Comparison of ENCODE assay signal across 20 mouse cellular contexts in the genomic region with DNA sequence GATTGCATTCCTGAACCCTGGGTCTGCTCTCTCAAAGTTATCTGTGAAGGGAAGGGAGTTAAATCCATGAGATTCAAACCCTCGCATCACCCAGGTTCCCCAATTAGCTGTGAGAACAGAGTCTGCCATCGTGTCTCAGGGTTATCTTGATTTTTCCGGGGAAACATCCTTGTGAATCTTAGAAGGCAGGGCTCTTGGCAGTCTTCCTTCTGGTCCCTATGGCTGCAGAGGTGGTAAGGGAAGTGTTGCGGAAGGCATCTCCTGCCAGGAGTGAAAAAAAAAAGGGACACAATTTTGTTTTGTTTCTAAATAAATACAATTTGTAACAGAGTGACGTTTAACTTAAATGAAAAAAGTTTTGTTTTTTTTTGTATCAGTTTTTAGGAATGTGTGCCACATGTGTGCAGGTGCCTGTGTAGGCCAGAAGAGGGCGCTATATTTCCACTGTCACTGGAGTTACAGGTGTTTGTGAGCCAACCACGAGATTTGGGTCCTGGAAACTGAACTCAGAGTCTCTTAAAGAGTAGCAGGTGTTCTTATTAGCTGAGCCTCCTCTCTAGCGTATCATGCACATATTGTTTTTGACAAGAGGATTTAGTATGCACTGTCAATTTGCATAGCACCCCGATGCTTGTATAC. TPM values are rescaled to one million over a fixed set of nuclear protein-coding genes. Genes with fewer than 3 reads are reported as not detected.
DNase-seq lines count a peak whose midpoint lies in the region; ATAC-seq and TF ChIP-seq lines count a peak whose summit lies in the region.
"Had no signal": no experiment of that assay in that cellular context is flagged by ENCODE, and none has a peak within 500 bp of the region (broad histone marks: within the 10 kb centered on the region; RNA-seq: fewer than 3 reads in every experiment).

No protein-coding gene starts in this region.

- no peak for TF ChIP-seq EP300 in liver, embryonic 14.5 days (IDR thresholded peaks at IDR 0.05; ENCODE audit: low read depth)

- H3K36me3 ChIP-seq in liver, embryonic 14.5 days (replicated peaks; ENCODE audit: control insufficient read depth, insufficient read depth, low read depth), result no peaks in the 10 kb centered on the region
- H3K36me3 ChIP-seq in liver, embryonic 12.5 days, result no peaks in the 10 kb centered on the region
- H3K36me3 ChIP-seq: embryonic facial prominence, embryonic 12.5 days; G1E; heart, embryonic 10.5 days had no signal

- no peaks in the 10 kb centered on the region for H3K27me3 ChIP-seq in liver, embryonic 14.5 days (ENCODE audit: control insufficient read depth, insufficient read depth, low read length)
- 0 out of 2 replicates have a peak, but pooled peaks cover 6% of the 10 kb centered on the region for H3K27me3 ChIP-seq in liver, embryonic 12.5 days (replicated peaks)
- H3K27me3 ChIP-seq: embryonic facial prominence, embryonic 12.5 days had no signal

- H3K4me2 ChIP-seq in liver, embryonic 14.5 days (ENCODE audit: low read depth), result no peak overlapping the region
- no peak overlapping the region for H3K4me2 ChIP-seq in liver, embryonic 12.5 days
- H3K4me2 ChIP-seq: embryonic facial prominence, embryonic 12.5 days; liver, embryonic 11.5 days had no signal

- 66% methylated on average over 9 of the region's 9 CpGs for WGBS in liver, embryonic 14.5 days (ENCODE audit: insufficient replicate concordance)
- WGBS in liver, embryonic 12.5 days (ENCODE audit: insufficient replicate concordance), result 65% methylated on average over 9 of the region's 9 CpGs

- H3K27ac ChIP-seq in liver, embryonic 14.5 days, result no peak overlapping the region
- H3K27ac ChIP-seq in liver, embryonic 12.5 days, result no peak overlapping the region
- H3K27ac ChIP-seq: embryonic facial prominence, embryonic 12.5 days; heart, embryonic 10.5 days had no signal

- TF ChIP-seq CTCF in liver, embryonic 14.5 days (IDR thresholded peaks at IDR 0.05; ENCODE audit: low read depth), result peak; percentile 45
- TF ChIP-seq CTCF in brain, embryonic 14.5 days (IDR thresholded peaks at IDR 0.05; ENCODE audit: borderline replicate concordance, extremely low read depth, insufficient read depth, insufficient read length), result peak; percentile 27; the same call in 1 of the 2 replicates

- intact Hi-C loops in heart, postnatal 36 days (cut with DNase I), result no loop called here

- no peaks in the 10 kb centered on the region for H3K9me3 ChIP-seq in liver, embryonic 14.5 days (ENCODE audit: control insufficient read depth, low read length)
- no peaks in the 10 kb centered on the region for H3K9me3 ChIP-seq in liver, embryonic 12.5 days (replicated peaks)
- H3K9me3 ChIP-seq: embryonic facial prominence, embryonic 12.5 days; G1E; heart, embryonic 10.5 days had no signal

- H3K4me3 ChIP-seq in liver, embryonic 14.5 days (ENCODE audit: insufficient read depth in 1 of 2, low read depth in 2 of 2, low read length in 2 of 2), result no peak overlapping the region
- H3K4me3 ChIP-seq in liver, embryonic 12.5 days, result no peak overlapping the region
- H3K4me3 ChIP-seq: embryonic facial prominence, embryonic 12.5 days; heart, embryonic 10.5 days had no signal

- H3K4me1 ChIP-seq in liver, embryonic 14.5 days (replicated peaks; ENCODE audit: control insufficient read depth in 2 of 2, insufficient read depth in 2 of 2, low read length in 1 of 2), result no peaks in the 10 kb centered on the region
- peaks cover 7% of the 10 kb centered on the region for H3K4me1 ChIP-seq in liver, embryonic 12.5 days
- H3K4me1 ChIP-seq: embryonic facial prominence, embryonic 12.5 days; heart, embryonic 10.5 days had no signal

- TF ChIP-seq POLR2A in brain, embryonic 14.5 days (IDR thresholded peaks at IDR 0.05; ENCODE audit: borderline replicate concordance, extremely low read depth, insufficient read depth, insufficient read length, poor library complexity, severe bottlenecking), result no peak

- DNase-seq in heart, adult 11 months, result peak; percentile 88
- DNase-seq in heart, postnatal 36 days, result no peak
- no peak for DNase-seq in liver, embryonic 14.5 days (ENCODE audit: low read depth in 3 of 3, low spot score in 3 of 3)
- DNase-seq in ES-CJ7 (ENCODE audit: low read depth, low spot score), result peak; percentile 18
- DNase-seq in brain, embryonic 14.5 days (ENCODE audit: low read depth), result no peak
- DNase-seq in thymus, postnatal 14 days, result no peak
- DNase-seq: adrenal gland, postnatal 10 days; B cell, adult 2 months; cerebellum, adult 2 months; gastrocnemius, postnatal 14 days; heart, postnatal 14 days; kidney, adult 8-10 months; kidney, postnatal 4 days; layer of hippocampus, postnatal 36 days; right cerebral cortex, postnatal 25 days had no signal

- no peak overlapping the region for H3K9ac ChIP-seq in liver, embryonic 14.5 days (replicated peaks)
- H3K9ac ChIP-seq in liver, embryonic 12.5 days, result no peak overlapping the region
- H3K9ac ChIP-seq: embryonic facial prominence, embryonic 12.5 days had no signal

- ATAC-seq in liver, embryonic 14.5 days (ENCODE audit: insufficient read depth), result no peak
- no peak for ATAC-seq in liver, embryonic 12.5 days

RNA-seq across cellular contexts. Expression of gene Tut7, which starts 45.2 kb away (rescaled TPM):
- 10 to 100 TPM; 44.6 to 45.8 TPM for total RNA-seq in heart, postnatal 36 days (2021)
- polyA plus RNA-seq in liver, embryonic 14.5 days (2012; rRNA removed), result 21.7 and 40.3 TPM in 2 replicates
- polyA plus RNA-seq in liver, embryonic 14.5 days (2014; fragmentation: Nextera tagmentation; extraction: Ambion mirVana), result 45.3 and 47.0 TPM in 2 replicates
- polyA plus RNA-seq in liver, embryonic 12.5 days (2016; fragmentation: Nextera tagmentation; extraction: Ambion mirVana), result 66.3 and 74.4 TPM in 2 replicates
- polyA plus RNA-seq in brain, embryonic 14.5 days (2012; rRNA removed), result 33.1 and 40.2 TPM in 2 replicates

Comparison
In these comparisons a context has a peak if more than half of its experiments do, and no peak if none do; other contexts are left out.
1. DNase-seq: peak in heart, adult 11 months (single experiment) and ES-CJ7 (single experiment); none in heart, postnatal 36 days (0 of 2), liver, embryonic 14.5 days (0 of 3), brain, embryonic 14.5 days (single experiment) and thymus, postnatal 14 days (single experiment).